Mouse (Mus musculus): Measurements from ENCODE around the gene Tchh.

- TF ChIP-seq CTCF (IDR thresholded peaks at IDR 0.05) (no peak), EP300 (IDR thresholded peaks at IDR 0.05) (no peak)
These were observed 38.2 kb upstream of the Tchh start for GRCm38 (mm10) chr3:93403936-93404335.
